Mouse (Mus musculus) liver, adult 2 months (tissue): ENCODE measurements around the gene Abhd13.

Source experiments
- CTCF ChIP-seq: fragments of 200-500 bp; IDR thresholded peaks from 2 replicates; pipeline ENCODE4 v1.5.1; 2011; ENCODE audit warnings: low read depth, low read length, control low read depth
- POLR2A ChIP-seq: fragments of 200-500 bp; IDR thresholded peaks from 2 replicates; pipeline ENCODE4 v1.6.1; 2011; ENCODE audit warnings: low read length, control low read depth; ENCODE audit not compliant: insufficient read depth; ENCODE audit errors: extremely low read depth

- TF ChIP-seq POLR2A (no peak), CTCF (no peak)
Measured at GRCm38 (mm10) chr8:10017231-10017630, 39.7 kb downstream of the Abhd13 start.
